Mouse (Mus musculus) heart, postnatal 10 days (tissue): ENCODE measurements at regions not wholly inside any gene's neighbourhood (a gene's known extent, or its start where the extent isn't known, plus 50 kb on each side); places are given as distances from the start of the nearest gene placed in this dataset.

Experiments used
- DNase-seq, 2 experiments: peaks; one replicate each; pipeline ENCODE4 v3.0.0; 2021
- intact Hi-C: fragments of 180-260 bp; cut with DNase I; formaldehyde crosslinking; loops from one replicate; pipeline ENCODE4 v1.15.1; 2025
- microRNA-seq, 2 experiments: library from miRNA; unstranded; fragments of <30 nt; microRNA quantifications; one replicate each; pipeline ENCODE4 v1.2.0; 2022

- DNase-seq: peak; percentile 59 to 82
- intact Hi-C loops: loop anchor here (2.0 kb wide), 1 partner anchor 86 kb away; no protein-coding TSS in a partner anchor
Measured at GRCm38 (mm10) chr9:89793018-89793417, 54.7 kb upstream of the Ankrd34c start.

GRCm38 (mm10) chr9:89789926-89790325, 51.7 kb upstream of the Ankrd34c start:
- no peak for DNase-seq
- intact Hi-C loops: no loop called here

- DNase-seq: no peak
- intact Hi-C loops: no loop called here
Measured at GRCm38 (mm10) chr9:89788651-89789050, 50.4 kb upstream of the Ankrd34c start.

Small RNA genes lying in the stretch of these regions (microRNA-seq; reads per million reads assigned to microRNA genes)
- gene Mir184: 105 to 142 reads per million in 2 experiments
